Mouse (Mus musculus) embryonic fibroblast, embryonic 13.5 days (primary cell): ENCODE measurements at regions not wholly inside any gene's neighbourhood (a gene's known extent, or its start where the extent isn't known, plus 50 kb on each side); places are given as distances from the start of the nearest gene placed in this dataset.

ENCODE experiments used
- CTCF ChIP-seq: IDR thresholded peaks from 2 replicates; pipeline ENCODE4 v1.5.1; 2011; ENCODE audit warnings: mild to moderate bottlenecking, control low read depth, low read length, moderate library complexity, borderline replicate concordance; ENCODE audit not compliant: insufficient read depth
- POLR2A ChIP-seq: IDR thresholded peaks from 2 replicates; pipeline ENCODE4 v1.6.1; 2011; ENCODE audit warnings: low read depth, mild to moderate bottlenecking, control low read depth, low read length, moderate library complexity

GRCm38 (mm10) chr6:140354082-140354481, 69.8 kb upstream of the Plekha5 start:
- TF ChIP-seq CTCF, result no peak
- no peak for TF ChIP-seq POLR2A
